Mouse (Mus musculus): ENCODE measurements around the gene Arhgap15. TPM values are rescaled to one million over a fixed set of nuclear protein-coding genes. Genes with fewer than 3 reads are reported as not detected.

The Arhgap15 gene
- total and polyA plus RNA-seq, 2 experiments: 0.12 to 2.4 TPM

DNA sequence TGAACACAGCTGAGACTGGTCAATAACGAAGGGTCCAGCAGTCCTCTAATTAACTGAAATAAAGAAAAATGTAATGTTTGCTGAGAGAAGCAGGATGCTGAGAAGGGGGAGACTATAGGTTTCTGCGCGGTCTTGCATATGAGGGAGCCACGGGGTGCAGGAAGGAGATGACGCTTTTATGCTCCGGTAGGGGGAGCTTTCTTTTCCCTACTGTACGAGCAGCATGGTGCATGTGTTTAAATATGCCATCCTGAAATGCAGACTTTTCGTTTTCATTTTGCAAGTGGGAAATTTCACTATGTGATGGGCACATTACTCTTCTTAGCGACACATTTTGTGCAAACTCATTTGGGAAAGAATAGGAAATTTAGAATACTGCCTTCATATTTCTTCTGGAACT is 442.1 kb downstream of the Arhgap15 start:
- TF ChIP-seq CTCF (IDR thresholded peaks at IDR 0.05; ENCODE audit: low read depth, low read length): no peak
- TF ChIP-seq POLR2A (IDR thresholded peaks at IDR 0.05; ENCODE audit: extremely low read depth, insufficient read depth, low read length): no peak
- Histone ChIP-seq H3K79me2 (ENCODE audit: control insufficient read depth, insufficient read depth, low read length) (no peaks in the 10 kb centered on the region), H3K4me1 (ENCODE audit: control insufficient read depth, insufficient read depth, low read length) (no peaks in the 10 kb centered on the region), H3K27ac (replicated peaks; ENCODE audit: insufficient read depth, low read depth, low read length) (no peak overlapping the region), H3K36me3 (ENCODE audit: control insufficient read depth, insufficient read depth, low read length) (no peaks in the 10 kb centered on the region), H3K9ac (ENCODE audit: low read depth, low read length) (no peak overlapping the region), H3K4me3 (ENCODE audit: insufficient read depth, low read depth, low read length) (no peak overlapping the region), H3K27me3 (ENCODE audit: control insufficient read depth, insufficient read depth, low read length) (no peaks in the 10 kb centered on the region)
- DNase-seq (ENCODE audit: extremely low read depth, low read depth, low spot score): no peak
- WGBS: 81% methylated on average over 9 of the region's 9 CpGs

DNA sequence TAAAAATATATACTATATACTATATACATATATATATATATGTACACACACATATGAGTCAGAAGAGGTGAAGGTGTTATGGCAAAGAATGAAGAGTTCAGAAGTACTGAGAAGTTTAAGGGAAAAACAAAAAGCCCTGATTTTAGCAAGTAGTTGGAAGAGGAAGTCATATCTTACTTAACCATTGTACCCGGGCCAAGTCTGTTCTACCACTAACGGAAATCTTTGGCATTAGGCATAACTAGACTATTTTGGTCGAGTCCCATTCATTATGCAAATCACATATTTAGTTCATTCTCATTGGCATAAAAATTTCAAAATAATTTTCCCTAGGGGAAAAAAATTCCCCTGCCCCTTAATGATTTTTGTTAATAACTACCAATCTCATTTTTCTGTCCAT is 443.4 kb downstream of the Arhgap15 start:
- Histone ChIP-seq H3K27ac (replicated peaks; ENCODE audit: insufficient read depth, low read depth, low read length) (no peak overlapping the region), H3K9ac (ENCODE audit: low read depth, low read length) (no peak overlapping the region), H3K4me1 (ENCODE audit: control insufficient read depth, insufficient read depth, low read length) (no peaks in the 10 kb centered on the region), H3K4me3 (ENCODE audit: insufficient read depth, low read depth, low read length) (no peak overlapping the region), H3K79me2 (ENCODE audit: control insufficient read depth, insufficient read depth, low read length) (no peaks in the 10 kb centered on the region), H3K36me3 (ENCODE audit: control insufficient read depth, insufficient read depth, low read length) (no peaks in the 10 kb centered on the region), H3K27me3 (ENCODE audit: control insufficient read depth, insufficient read depth, low read length) (no peaks in the 10 kb centered on the region)
- TF ChIP-seq POLR2A (IDR thresholded peaks at IDR 0.05; ENCODE audit: extremely low read depth, insufficient read depth, low read length) (no peak), CTCF (IDR thresholded peaks at IDR 0.05; ENCODE audit: low read depth, low read length) (no peak)
- 61% methylated on average over 3 of the region's 3 CpGs for WGBS
- no peak for DNase-seq (ENCODE audit: extremely low read depth, low read depth, low spot score)

DNA sequence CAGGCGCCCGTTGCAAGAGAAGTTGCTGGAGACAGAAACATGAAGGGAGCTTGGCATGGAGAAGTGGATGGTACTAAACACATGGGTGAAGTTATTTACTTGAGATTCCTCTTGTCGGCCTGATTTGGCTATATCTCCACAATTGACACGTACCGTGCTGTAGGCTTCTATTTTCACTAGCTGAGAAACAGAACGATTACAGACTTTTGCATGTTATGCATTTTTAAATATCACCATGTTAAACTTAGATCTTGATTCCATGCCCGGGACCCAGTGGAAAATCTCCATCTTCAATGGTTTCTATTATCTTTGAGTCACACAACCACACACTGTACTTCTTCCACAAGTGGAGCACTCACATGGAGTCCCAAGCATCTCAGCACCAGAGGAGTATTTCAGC is 466.9 kb downstream of the Arhgap15 start:
- H3K36me3 ChIP-seq (ENCODE audit: control insufficient read depth, insufficient read depth, low read length): no peaks in the 10 kb centered on the region
- no peaks in the 10 kb centered on the region for H3K4me1 ChIP-seq (ENCODE audit: control insufficient read depth, insufficient read depth, low read length)
- H3K79me2 ChIP-seq (ENCODE audit: control insufficient read depth, insufficient read depth, low read length): no peaks in the 10 kb centered on the region
- TF ChIP-seq CTCF (IDR thresholded peaks at IDR 0.05; ENCODE audit: low read depth, low read length) (no peak), POLR2A (IDR thresholded peaks at IDR 0.05; ENCODE audit: extremely low read depth, insufficient read depth, low read length) (no peak)
- no peak overlapping the region for H3K4me3 ChIP-seq (ENCODE audit: insufficient read depth, low read depth, low read length)
- H3K9ac ChIP-seq (ENCODE audit: low read depth, low read length): no peak overlapping the region
- H3K27me3 ChIP-seq (ENCODE audit: control insufficient read depth, insufficient read depth, low read length): no peaks in the 10 kb centered on the region
- 91% methylated on average over 7 of the region's 7 CpGs for WGBS
- H3K27ac ChIP-seq (replicated peaks; ENCODE audit: insufficient read depth, low read depth, low read length): no peak overlapping the region
- DNase-seq (ENCODE audit: extremely low read depth, low read depth, low spot score): no peak

DNA sequence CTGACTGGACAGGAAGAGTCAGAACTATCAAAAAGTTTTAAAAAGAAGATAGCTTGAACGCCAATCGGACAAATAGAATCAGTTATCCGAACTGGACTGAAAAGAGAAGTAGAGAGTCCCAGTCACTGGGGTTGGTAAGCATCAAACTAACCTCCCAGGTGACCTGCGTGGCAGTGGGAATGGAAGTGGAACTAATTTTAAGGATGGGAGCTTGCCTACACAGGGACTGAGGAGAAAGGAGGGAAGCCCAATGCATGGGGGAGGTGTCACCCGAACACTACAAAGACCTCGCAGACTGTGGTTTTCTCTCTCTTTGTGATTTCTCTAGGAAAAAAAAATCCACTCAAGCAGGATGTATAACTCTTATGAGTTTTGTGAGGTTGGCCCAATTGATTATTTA is 469.2 kb downstream of the Arhgap15 start:
- no peaks in the 10 kb centered on the region for H3K27me3 ChIP-seq (ENCODE audit: control insufficient read depth, insufficient read depth, low read length)
- H3K9ac ChIP-seq (ENCODE audit: low read depth, low read length): no peak overlapping the region
- H3K79me2 ChIP-seq (ENCODE audit: control insufficient read depth, insufficient read depth, low read length): no peaks in the 10 kb centered on the region
- H3K36me3 ChIP-seq (ENCODE audit: control insufficient read depth, insufficient read depth, low read length): no peaks in the 10 kb centered on the region
- TF ChIP-seq POLR2A (IDR thresholded peaks at IDR 0.05; ENCODE audit: extremely low read depth, insufficient read depth, low read length) (no peak), CTCF (IDR thresholded peaks at IDR 0.05; ENCODE audit: low read depth, low read length) (no peak)
- no peaks in the 10 kb centered on the region for H3K4me1 ChIP-seq (ENCODE audit: control insufficient read depth, insufficient read depth, low read length)
- DNase-seq (ENCODE audit: extremely low read depth, low read depth, low spot score): no peak
- WGBS: 82% methylated on average over 6 of the region's 6 CpGs
- H3K27ac ChIP-seq (replicated peaks; ENCODE audit: insufficient read depth, low read depth, low read length): no peak overlapping the region
- no peak overlapping the region for H3K4me3 ChIP-seq (ENCODE audit: insufficient read depth, low read depth, low read length)

DNA sequence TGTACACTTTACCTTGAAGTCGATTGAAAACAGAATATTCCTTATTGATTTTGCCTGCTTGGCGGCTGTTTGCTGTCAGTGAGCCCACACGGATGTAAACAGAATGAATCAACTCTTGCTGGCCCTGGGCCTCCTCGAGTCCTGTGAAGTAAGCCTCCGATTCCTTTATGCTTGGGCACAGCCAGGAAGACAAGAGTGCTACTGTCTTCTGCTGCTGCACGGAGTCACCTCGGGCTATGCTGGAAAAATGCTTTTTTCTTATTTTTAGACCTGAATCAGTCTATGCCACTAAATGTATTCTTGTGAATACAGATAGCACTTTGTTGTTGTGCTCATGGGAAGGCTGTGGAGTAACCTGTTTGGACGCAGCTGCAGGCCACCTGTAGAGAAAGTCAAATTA is 469.7 kb downstream of the Arhgap15 start:
- DNase-seq (ENCODE audit: extremely low read depth, low read depth, low spot score): no peak
- H3K27me3 ChIP-seq (ENCODE audit: control insufficient read depth, insufficient read depth, low read length): no peaks in the 10 kb centered on the region
- WGBS: 28% methylated on average over 8 of the region's 8 CpGs
- no peaks in the 10 kb centered on the region for H3K4me1 ChIP-seq (ENCODE audit: control insufficient read depth, insufficient read depth, low read length)
- no peaks in the 10 kb centered on the region for H3K79me2 ChIP-seq (ENCODE audit: control insufficient read depth, insufficient read depth, low read length)
- H3K36me3 ChIP-seq (ENCODE audit: control insufficient read depth, insufficient read depth, low read length): no peaks in the 10 kb centered on the region
- no peak overlapping the region for H3K27ac ChIP-seq (replicated peaks; ENCODE audit: insufficient read depth, low read depth, low read length)
- no peak overlapping the region for H3K9ac ChIP-seq (ENCODE audit: low read depth, low read length)
- no peak for TF ChIP-seq POLR2A (IDR thresholded peaks at IDR 0.05; ENCODE audit: extremely low read depth, insufficient read depth, low read length)
- TF ChIP-seq CTCF (IDR thresholded peaks at IDR 0.05; ENCODE audit: low read depth, low read length): no peak
- H3K4me3 ChIP-seq (ENCODE audit: insufficient read depth, low read depth, low read length): no peak overlapping the region

DNA sequence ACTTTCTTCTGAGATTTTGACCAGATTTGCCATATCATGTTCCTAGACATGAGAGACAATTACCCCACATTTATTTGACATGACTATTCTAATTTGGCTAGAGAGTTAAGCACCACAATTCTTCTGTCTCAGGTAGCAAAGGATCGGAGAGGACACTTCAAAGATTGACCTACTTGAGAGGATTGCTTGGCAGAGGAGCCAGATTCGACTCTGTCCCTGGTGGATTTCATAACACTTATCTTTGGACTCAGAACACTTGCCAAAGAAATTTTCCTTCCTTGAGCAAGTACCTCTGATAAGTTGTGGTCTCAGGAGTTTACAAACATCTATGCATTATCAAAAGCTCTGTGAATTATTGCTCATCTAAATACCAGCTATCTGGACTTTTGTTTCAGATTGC is 473.1 kb downstream of the Arhgap15 start:
- peak; percentile 26 for DNase-seq (ENCODE audit: extremely low read depth, low read depth, low spot score)
- Histone ChIP-seq H3K27ac (replicated peaks; ENCODE audit: insufficient read depth, low read depth, low read length) (no peak overlapping the region), H3K4me3 (ENCODE audit: insufficient read depth, low read depth, low read length) (no peak overlapping the region), H3K36me3 (ENCODE audit: control insufficient read depth, insufficient read depth, low read length) (no peaks in the 10 kb centered on the region), H3K27me3 (ENCODE audit: control insufficient read depth, insufficient read depth, low read length) (no peaks in the 10 kb centered on the region), H3K9ac (ENCODE audit: low read depth, low read length) (no peak overlapping the region), H3K79me2 (ENCODE audit: control insufficient read depth, insufficient read depth, low read length) (no peaks in the 10 kb centered on the region), H3K4me1 (ENCODE audit: control insufficient read depth, insufficient read depth, low read length) (no peaks in the 10 kb centered on the region)
- TF ChIP-seq POLR2A (IDR thresholded peaks at IDR 0.05; ENCODE audit: extremely low read depth, insufficient read depth, low read length) (no peak), CTCF (IDR thresholded peaks at IDR 0.05; ENCODE audit: low read depth, low read length) (no peak)
- 47% methylated on average over 2 of the region's 2 CpGs for WGBS
